Mouse (Mus musculus): ENCODE results near the gene Cln3. TPM values are rescaled to one million over a fixed set of nuclear protein-coding genes. Genes with fewer than 3 reads are reported as not detected.

Gene Cln3
- total RNA-seq, 2 experiments from 2014 or later: 24.4 to 30.8 TPM

- peak; percentile 31 to 40 for DNase-seq (ENCODE audit: extremely low spot score in 1 of 2, low spot score in 2 of 2)
- no peak overlapping the region for H3K27ac ChIP-seq
- TF ChIP-seq CTCF (IDR thresholded peaks at IDR 0.05): peak; percentile 52
- intact Hi-C loops (cut with DNase I): loop anchor here (2.0 kb wide), 1 partner anchor 49 kb away; no protein-coding TSS in a partner anchor
- H3K4me3 ChIP-seq: no peak overlapping the region
Observed at GRCm38 (mm10) chr7:126587779-126588178, 2.2 kb upstream of the Cln3 start.

GRCm38 (mm10) chr7:126586839-126587238 is 1.2 kb upstream of the Cln3 start:
- no peak overlapping the region for H3K4me3 ChIP-seq
- no peak overlapping the region for H3K27ac ChIP-seq
- DNase-seq (ENCODE audit: extremely low spot score in 1 of 2, low spot score in 2 of 2): no peak
- TF ChIP-seq CTCF (IDR thresholded peaks at IDR 0.05): no peak
- intact Hi-C loops (cut with DNase I): loop anchor here (2.0 kb wide), 1 partner anchor 50 kb away; no protein-coding TSS in a partner anchor

GRCm38 (mm10) chr7:126584506-126584977 is 1.1 kb downstream of the Cln3 start, which contains the start of gene Apobr:
Gene Apobr, plus strand, starts transcription at chr7:126584942.
- Histone ChIP-seq H3K27ac (peak within 1 kb of the TSS; percentile 94), H3K4me3 (peak within 1 kb of the TSS; percentile 68)
- intact Hi-C loops (cut with DNase I): no loop called here
- no peak for DNase-seq (ENCODE audit: extremely low spot score in 1 of 2, low spot score in 2 of 2)
- no peak for TF ChIP-seq CTCF (IDR thresholded peaks at IDR 0.05)

GRCm38 (mm10) chr7:126583761-126584160 is 1.9 kb downstream of the Cln3 start:
- H3K27ac ChIP-seq: peak overlapping the region; percentile 94
- intact Hi-C loops (cut with DNase I): loop anchor here (2.0 kb wide), 1 partner anchor 111 kb away; the partner anchor contains the start of genes Bola2 and Slx1b
- no peak for DNase-seq (ENCODE audit: extremely low spot score in 1 of 2, low spot score in 2 of 2)

DNA sequence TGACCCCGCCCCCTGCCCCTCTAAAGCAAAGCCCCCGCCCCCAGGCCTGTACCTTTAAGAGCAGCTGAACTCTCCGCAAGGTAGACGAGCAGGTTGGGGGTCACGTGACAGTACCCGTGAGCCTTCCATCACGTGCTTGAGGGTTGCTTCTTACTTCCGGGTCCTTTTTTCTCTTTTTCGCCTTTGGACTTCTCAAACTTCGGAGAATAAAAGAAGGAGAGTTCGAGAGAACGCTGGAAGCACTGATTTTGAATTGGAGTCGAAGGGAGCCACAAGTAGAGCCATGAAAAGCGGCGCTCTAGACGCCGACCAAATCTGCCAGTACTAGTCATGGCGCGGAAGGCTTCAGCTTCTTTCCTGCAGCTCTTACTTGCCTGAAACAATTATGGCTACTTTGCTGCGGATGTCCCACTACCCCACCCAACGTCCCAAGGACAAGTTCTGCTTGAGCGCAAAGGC is 2.3 kb downstream of the Cln3 start:
- Histone ChIP-seq H3K27ac (peak overlapping the region; percentile 94), H3K4me3 (peak overlapping the region; percentile 68)
- DNase-seq (ENCODE audit: extremely low spot score in 1 of 2, low spot score in 2 of 2): peak; percentile 70 to 80
- intact Hi-C loops (cut with DNase I): loop anchor here (2.0 kb wide), 1 partner anchor 112 kb away; the partner anchor contains the start of genes Bola2 and Slx1b
- no peak for TF ChIP-seq CTCF (IDR thresholded peaks at IDR 0.05)

More at GRCm38 (mm10) chr7:126583761-126584160, 1.9 kb downstream of the Cln3 start:
- TF ChIP-seq CTCF (IDR thresholded peaks at IDR 0.05): no peak
- H3K4me3 ChIP-seq: peak overlapping the region; percentile 68

DNA sequence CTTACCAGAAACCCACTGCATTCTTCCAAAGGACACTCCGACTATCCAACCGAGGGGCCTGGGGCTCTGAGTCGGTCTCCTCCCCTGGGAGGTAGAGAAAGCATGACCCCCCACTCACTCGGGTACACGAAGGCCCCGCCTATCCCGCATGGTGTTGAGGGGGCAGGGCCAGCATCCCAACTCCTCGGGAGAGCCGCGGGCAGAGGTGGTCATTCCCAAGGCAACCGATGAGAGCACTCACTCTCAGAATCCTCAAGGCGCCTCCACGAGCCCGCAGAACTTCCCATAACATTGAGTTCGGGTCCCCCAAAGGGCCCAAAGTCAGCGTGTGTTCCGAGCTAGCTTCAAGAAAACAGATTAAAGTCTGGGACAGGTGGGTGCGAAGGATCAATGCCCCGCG is 2.9 kb downstream of the Cln3 start:
- intact Hi-C loops (cut with DNase I): loop anchor here (2.0 kb wide), 1 partner anchor 112 kb away; the partner anchor contains the start of genes Bola2 and Slx1b
- peak overlapping the region; percentile 94 for H3K27ac ChIP-seq
- no peak for TF ChIP-seq CTCF (IDR thresholded peaks at IDR 0.05)
- H3K4me3 ChIP-seq: peak overlapping the region; percentile 68
- DNase-seq (ENCODE audit: extremely low spot score in 1 of 2, low spot score in 2 of 2): peak in 1 of 2 experiments; percentile 18

DNA sequence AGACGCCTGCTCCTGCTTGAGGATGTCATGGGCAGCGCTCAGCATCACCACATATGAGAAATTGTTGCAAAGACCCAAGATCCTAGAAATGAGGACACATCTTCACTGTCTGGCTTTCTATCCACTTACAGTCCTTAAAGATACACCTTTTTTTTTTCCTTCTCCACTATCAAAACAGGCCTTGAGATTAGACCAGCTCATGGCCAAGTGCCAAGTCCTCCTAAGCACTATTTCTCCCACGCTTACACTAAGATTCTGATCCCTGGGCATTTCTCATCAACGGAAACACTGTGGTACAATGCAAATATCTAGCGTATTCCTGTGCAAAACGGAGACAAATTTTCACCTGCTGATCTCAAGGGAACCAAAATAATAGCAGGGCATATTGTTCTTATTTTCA is 4.0 kb downstream of the Cln3 start:
- no peak for DNase-seq (ENCODE audit: extremely low spot score in 1 of 2, low spot score in 2 of 2)
- no peak overlapping the region for H3K27ac ChIP-seq
- no peak overlapping the region for H3K4me3 ChIP-seq
- intact Hi-C loops (cut with DNase I): loop anchor here (2.0 kb wide), 1 partner anchor 113 kb away; the partner anchor contains the start of genes Bola2 and Slx1b
- TF ChIP-seq CTCF (IDR thresholded peaks at IDR 0.05): no peak

DNA sequence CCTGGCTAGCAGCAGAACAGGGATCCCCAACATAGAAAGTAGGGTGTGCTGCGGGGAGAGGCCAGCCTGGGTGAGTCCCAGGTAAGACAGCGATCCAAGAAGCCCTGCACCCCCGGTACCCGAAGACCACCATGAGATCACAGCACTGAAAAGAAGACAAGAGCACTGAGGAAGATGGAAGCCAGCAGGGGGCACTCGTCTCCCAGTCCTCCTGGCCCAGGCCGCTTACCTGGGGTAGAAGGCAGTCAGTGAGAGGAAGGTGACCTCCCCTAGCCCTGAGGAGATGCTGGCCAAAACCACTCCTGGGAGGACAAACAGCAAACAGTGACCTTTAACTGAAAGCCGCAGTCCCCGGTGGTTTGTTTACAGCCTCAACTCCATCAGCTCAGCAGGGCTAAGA is 6.4 kb downstream of the Cln3 start:
- Histone ChIP-seq H3K27ac (no peak overlapping the region), H3K4me3 (no peak overlapping the region)
- peak; percentile 28 to 46 for DNase-seq (ENCODE audit: extremely low spot score in 1 of 2, low spot score in 2 of 2)
- peak; percentile 65 for TF ChIP-seq CTCF (IDR thresholded peaks at IDR 0.05)
- intact Hi-C loops (cut with DNase I): loop anchor here (2.0 kb wide), 1 partner anchor 58 kb away; no protein-coding TSS in a partner anchor

- TF ChIP-seq CTCF (IDR thresholded peaks at IDR 0.05): peak; percentile 59
- no peak for DNase-seq (ENCODE audit: extremely low spot score in 1 of 2, low spot score in 2 of 2)
- intact Hi-C loops (cut with DNase I): no loop called here
Observed at GRCm38 (mm10) chr7:126576946-126577345, 8.7 kb downstream of the Cln3 start.

GRCm38 (mm10) chr7:126566094-126566765 is 19.4 kb downstream of the Cln3 start, which contains the start of gene Eif3c:
Gene Eif3c, minus strand, starts transcription at chr7:126566411.
- intact Hi-C loops (cut with DNase I): no loop called here
- no peak for TF ChIP-seq CTCF (IDR thresholded peaks at IDR 0.05)
- peak within 1 kb of the TSS; percentile 85 for H3K4me3 ChIP-seq
- DNase-seq (ENCODE audit: extremely low spot score in 1 of 2, low spot score in 2 of 2): peak; percentile 80 to 85
- H3K27ac ChIP-seq: peak within 1 kb of the TSS; percentile 85

More at GRCm38 (mm10) chr7:126576946-126577345, 8.7 kb downstream of the Cln3 start:
- H3K4me3 ChIP-seq: no peak overlapping the region
- H3K27ac ChIP-seq: no peak overlapping the region

GRCm38 (mm10) chr7:126565693-126566092 is 19.9 kb downstream of the Cln3 start:
- intact Hi-C loops (cut with DNase I): no loop called here
- H3K4me3 ChIP-seq: peak overlapping the region; percentile 85
- H3K27ac ChIP-seq: peak overlapping the region; percentile 85
- no peak for TF ChIP-seq CTCF (IDR thresholded peaks at IDR 0.05)
- DNase-seq (ENCODE audit: extremely low spot score in 1 of 2, low spot score in 2 of 2): no peak

DNA sequence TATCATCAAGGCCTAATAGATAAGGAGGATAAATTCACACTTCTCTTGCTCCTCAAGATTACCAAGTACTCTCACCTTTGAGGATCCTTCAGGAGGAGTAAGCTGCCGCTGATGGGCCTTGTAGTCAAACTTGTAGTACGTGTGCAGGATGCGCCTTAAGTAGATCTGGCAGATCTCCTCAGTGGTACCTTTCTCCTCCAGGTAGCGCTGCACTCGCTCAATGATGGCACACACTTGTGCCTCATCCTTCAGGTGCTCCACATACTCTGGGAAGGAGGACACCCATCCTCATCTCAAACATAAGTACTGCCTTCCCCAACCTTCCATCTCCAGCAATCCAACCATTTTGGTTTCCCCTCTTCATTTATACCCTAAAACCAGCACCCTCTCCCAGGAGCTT is 29.0 kb downstream of the Cln3 start:
- no peak for TF ChIP-seq CTCF (IDR thresholded peaks at IDR 0.05)
- no peak for DNase-seq (ENCODE audit: extremely low spot score in 1 of 2, low spot score in 2 of 2)
- Histone ChIP-seq H3K4me3 (no peak overlapping the region), H3K27ac (no peak overlapping the region)
- intact Hi-C loops (cut with DNase I): no loop called here

All from left cerebral cortex, adult 2 months (tissue).